Mouse (Mus musculus) layer of hippocampus, adult 9-10 months (tissue): Measurements from ENCODE around the gene Wnt7a.

Source experiments
- DNase-seq: peaks from one replicate; pipeline ENCODE4 v3.0.0; 2022; ENCODE audit warnings: low spot score

Wnt7a gene

DNA sequence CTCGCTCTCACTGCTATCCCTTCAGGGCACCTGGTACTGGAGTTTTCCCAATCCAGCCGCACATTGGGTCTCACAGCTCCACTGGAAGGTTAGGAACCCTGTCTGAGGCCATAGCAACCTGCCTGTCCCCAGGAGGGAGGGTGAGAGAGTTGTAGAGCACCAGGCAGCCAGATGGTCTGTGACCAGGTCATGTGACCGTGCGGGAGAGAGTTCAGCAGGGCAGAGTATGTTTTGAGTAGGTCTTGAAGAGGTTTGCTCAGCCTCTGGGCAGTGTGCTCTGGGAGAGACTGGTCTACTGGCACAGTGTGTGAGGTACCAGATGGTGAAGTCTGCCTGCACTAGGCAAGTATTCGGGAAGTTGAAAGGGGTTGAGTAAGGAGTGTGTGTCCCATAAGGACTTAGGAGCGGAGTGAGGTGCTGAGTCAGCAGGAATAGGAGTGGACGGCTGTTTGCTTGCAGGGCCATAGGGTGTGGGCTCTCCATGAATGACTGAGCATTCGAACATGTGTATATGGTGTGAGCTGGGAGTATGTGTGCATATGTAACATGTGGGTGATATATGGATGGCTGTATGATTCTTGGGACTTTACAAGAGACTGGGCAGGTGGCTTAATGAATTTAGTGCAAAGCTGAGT is 71.4 kb downstream of the Wnt7a start:
- no peak for DNase-seq

GRCm38 (mm10) chr6:91335470-91335869 is 75.7 kb downstream of the Wnt7a start:
- no peak for DNase-seq

GRCm38 (mm10) chr6:91331886-91332285 is 79.3 kb downstream of the Wnt7a start:
- no peak for DNase-seq

DNA sequence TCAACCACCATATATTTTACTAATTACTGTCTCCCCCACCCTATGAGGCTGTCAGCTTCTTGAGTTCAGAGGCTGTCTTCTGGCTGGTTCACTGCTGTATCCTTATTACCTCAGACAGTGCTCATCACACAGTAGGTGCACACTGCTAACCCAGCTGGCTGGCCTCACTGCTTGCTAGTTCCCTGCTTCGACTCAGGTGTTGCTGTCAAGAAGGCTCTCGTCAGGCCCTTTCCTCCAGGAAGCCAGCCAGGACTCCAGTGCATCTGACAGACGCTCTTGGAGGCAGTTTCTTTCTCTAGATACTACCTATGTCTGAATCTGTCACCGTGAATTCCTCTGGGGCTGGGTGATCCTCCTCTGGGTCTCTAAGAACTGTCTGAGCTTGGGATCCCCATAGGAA is 85.6 kb downstream of the Wnt7a start:
- no peak for DNase-seq

GRCm38 (mm10) chr6:91324752-91325151 is 86.4 kb downstream of the Wnt7a start:
- DNase-seq, result no peak

GRCm38 (mm10) chr6:91322001-91322772 is 89.0 kb downstream of the Wnt7a start:
- no peak for DNase-seq
